Mouse (Mus musculus): Measurements from ENCODE around the gene Gm45234. TPM values are rescaled to one million over a fixed set of nuclear protein-coding genes. Genes with fewer than 3 reads are reported as not detected.

The Gm45234 gene
- polyA plus RNA-seq, 1 experiment from 2014 or later: not detected

GRCm38 (mm10) chr6:124718703-124719102 is 37.1 kb downstream of the Gm45234 start:
- peak overlapping the region; percentile 88 for H3K27ac ChIP-seq (ENCODE audit: low read length)
- peak; percentile 83 for ATAC-seq (ENCODE audit: insufficient number of reproducible peaks, insufficient read depth, low FRiP score, low read depth)
- 63% methylated on average over 16 of the region's 16 CpGs for WGBS
- H3K9ac ChIP-seq (replicated peaks; ENCODE audit: low read depth, low read length): peak overlapping the region; percentile 50
- H3K4me2 ChIP-seq (replicated peaks; ENCODE audit: low read depth, low read length): peak overlapping the region; percentile 40
- H3K4me3 ChIP-seq (ENCODE audit: low read depth, low read length): peak overlapping the region; percentile 36
- H3K4me1 ChIP-seq (ENCODE audit: control insufficient read depth, insufficient read depth, low read length): 0 out of 2 replicates have a peak, but pooled peaks cover 9% of the 10 kb centered on the region
- H3K27me3 ChIP-seq (ENCODE audit: control insufficient read depth, insufficient read depth, low read length): no peaks in the 10 kb centered on the region
- peaks cover 30% of the 10 kb centered on the region for H3K36me3 ChIP-seq (ENCODE audit: control insufficient read depth, insufficient read depth, low read length)
- H3K9me3 ChIP-seq (ENCODE audit: control insufficient read depth, low read depth, low read length): no peaks in the 10 kb centered on the region

GRCm38 (mm10) chr6:124717968-124718367 is 37.9 kb downstream of the Gm45234 start:
- Histone ChIP-seq H3K4me2 (replicated peaks; ENCODE audit: low read depth, low read length) (peak overlapping the region; percentile 44), H3K4me3 (ENCODE audit: low read depth, low read length) (peak overlapping the region; percentile 36), H3K9me3 (ENCODE audit: control insufficient read depth, low read depth, low read length) (no peaks in the 10 kb centered on the region), H3K9ac (replicated peaks; ENCODE audit: low read depth, low read length) (peak overlapping the region; percentile 50), H3K27me3 (ENCODE audit: control insufficient read depth, insufficient read depth, low read length) (no peaks in the 10 kb centered on the region), H3K27ac (ENCODE audit: low read length) (peak overlapping the region; percentile 83), H3K4me1 (ENCODE audit: control insufficient read depth, insufficient read depth, low read length) (peaks cover 14% of the 10 kb centered on the region; the same call in 1 of the 2 replicates), H3K36me3 (ENCODE audit: control insufficient read depth, insufficient read depth, low read length) (peaks cover 30% of the 10 kb centered on the region)
- WGBS: 61% methylated on average over 13 of the region's 13 CpGs
- ATAC-seq (ENCODE audit: insufficient number of reproducible peaks, insufficient read depth, low FRiP score, low read depth): no peak

- Histone ChIP-seq H3K36me3 (ENCODE audit: control insufficient read depth, insufficient read depth, low read length) (peaks cover 30% of the 10 kb centered on the region), H3K4me2 (replicated peaks; ENCODE audit: low read depth, low read length) (peak overlapping the region; percentile 44), H3K4me1 (ENCODE audit: control insufficient read depth, insufficient read depth, low read length) (peaks cover 17% of the 10 kb centered on the region; the same call in 1 of the 2 replicates), H3K27me3 (ENCODE audit: control insufficient read depth, insufficient read depth, low read length) (no peaks in the 10 kb centered on the region), H3K27ac (ENCODE audit: low read length) (peak overlapping the region; percentile 35), H3K9me3 (ENCODE audit: control insufficient read depth, low read depth, low read length) (no peaks in the 10 kb centered on the region), H3K4me3 (ENCODE audit: low read depth, low read length) (peak overlapping the region; percentile 36), H3K9ac (replicated peaks; ENCODE audit: low read depth, low read length) (no peak overlapping the region)
- 63% methylated on average over 20 of the region's 20 CpGs for WGBS
- no peak for ATAC-seq (ENCODE audit: insufficient number of reproducible peaks, insufficient read depth, low FRiP score, low read depth)
Measured at GRCm38 (mm10) chr6:124716864-124717490, 38.8 kb downstream of the Gm45234 start.

- peak overlapping the region; percentile 93 for H3K9ac ChIP-seq (replicated peaks; ENCODE audit: low read depth, low read length)
- H3K27me3 ChIP-seq (ENCODE audit: control insufficient read depth, insufficient read depth, low read length): no peaks in the 10 kb centered on the region
- H3K4me2 ChIP-seq (replicated peaks; ENCODE audit: low read depth, low read length): peak overlapping the region; percentile 90
- peak overlapping the region; percentile 97 for H3K4me3 ChIP-seq (ENCODE audit: low read depth, low read length)
- H3K9me3 ChIP-seq (ENCODE audit: control insufficient read depth, low read depth, low read length): no peaks in the 10 kb centered on the region
- H3K36me3 ChIP-seq (ENCODE audit: control insufficient read depth, insufficient read depth, low read length): peaks cover 37% of the 10 kb centered on the region
- 13% methylated on average over 11 of the region's 11 CpGs for WGBS
- ATAC-seq (ENCODE audit: insufficient number of reproducible peaks, insufficient read depth, low FRiP score, low read depth): no peak
- H3K4me1 ChIP-seq (ENCODE audit: control insufficient read depth, insufficient read depth, low read length): peaks cover 23% of the 10 kb centered on the region
- peak overlapping the region; percentile 85; the same call in 1 of the 2 replicates for H3K27ac ChIP-seq (ENCODE audit: low read length)
Measured at GRCm38 (mm10) chr6:124712918-124713317, 42.9 kb downstream of the Gm45234 start.

GRCm38 (mm10) chr6:124711824-124712782 is 43.7 kb downstream of the Gm45234 start, which contains the start of the genes Emg1 and Phb2:
Gene Emg1, minus strand, starts transcription at chr6:124712178.
Gene Phb2, plus strand, starts transcription at chr6:124712336.
- WGBS: under 1% methylated on average over 76 of the region's 76 CpGs
- Histone ChIP-seq H3K9me3 (ENCODE audit: control insufficient read depth, low read depth, low read length) (no peaks in the 10 kb centered on the region), H3K4me1 (ENCODE audit: control insufficient read depth, insufficient read depth, low read length) (peaks cover 23% of the 10 kb centered on the region), H3K4me2 (replicated peaks; ENCODE audit: low read depth, low read length) (peak within 1 kb of the TSS; percentile 90), H3K36me3 (ENCODE audit: control insufficient read depth, insufficient read depth, low read length) (peaks cover 38% of the 10 kb centered on the region), H3K9ac (replicated peaks; ENCODE audit: low read depth, low read length) (peak within 1 kb of the TSS; percentile 93), H3K27ac (ENCODE audit: low read length) (peak within 1 kb of the TSS; percentile 85), H3K27me3 (ENCODE audit: control insufficient read depth, insufficient read depth, low read length) (no peaks in the 10 kb centered on the region), H3K4me3 (ENCODE audit: low read depth, low read length) (peak within 1 kb of the TSS; percentile 97)
- ATAC-seq (ENCODE audit: insufficient number of reproducible peaks, insufficient read depth, low FRiP score, low read depth): peak; percentile 96

- WGBS: 86% methylated on average over 10 of the region's 10 CpGs
- H3K36me3 ChIP-seq (ENCODE audit: control insufficient read depth, insufficient read depth, low read length): peaks cover 31% of the 10 kb centered on the region
- no peak overlapping the region for H3K27ac ChIP-seq (ENCODE audit: low read length)
- H3K4me1 ChIP-seq (ENCODE audit: control insufficient read depth, insufficient read depth, low read length): peaks cover 13% of the 10 kb centered on the region
- H3K9ac ChIP-seq (replicated peaks; ENCODE audit: low read depth, low read length): no peak overlapping the region
- H3K27me3 ChIP-seq (ENCODE audit: control insufficient read depth, insufficient read depth, low read length): no peaks in the 10 kb centered on the region
- H3K4me2 ChIP-seq (replicated peaks; ENCODE audit: low read depth, low read length): no peak overlapping the region
- H3K9me3 ChIP-seq (ENCODE audit: control insufficient read depth, low read depth, low read length): no peaks in the 10 kb centered on the region
- no peak for ATAC-seq (ENCODE audit: insufficient number of reproducible peaks, insufficient read depth, low FRiP score, low read depth)
- H3K4me3 ChIP-seq (ENCODE audit: low read depth, low read length): no peak overlapping the region
Measured at GRCm38 (mm10) chr6:124708289-124708889, 47.4 kb downstream of the Gm45234 start.

- H3K36me3 ChIP-seq (ENCODE audit: control insufficient read depth, insufficient read depth, low read length): peaks cover 52% of the 10 kb centered on the region
- no peak overlapping the region for H3K4me3 ChIP-seq (ENCODE audit: low read depth, low read length)
- no peak overlapping the region for H3K9ac ChIP-seq (replicated peaks; ENCODE audit: low read depth, low read length)
- H3K4me2 ChIP-seq (replicated peaks; ENCODE audit: low read depth, low read length): no peak overlapping the region
- 85% methylated on average over 5 of the region's 5 CpGs for WGBS
- no peaks in the 10 kb centered on the region for H3K27me3 ChIP-seq (ENCODE audit: control insufficient read depth, insufficient read depth, low read length)
- no peak overlapping the region for H3K27ac ChIP-seq (ENCODE audit: low read length)
- H3K9me3 ChIP-seq (ENCODE audit: control insufficient read depth, low read depth, low read length): no peaks in the 10 kb centered on the region
- peaks cover 8% of the 10 kb centered on the region for H3K4me1 ChIP-seq (ENCODE audit: control insufficient read depth, insufficient read depth, low read length)
- ATAC-seq (ENCODE audit: insufficient number of reproducible peaks, insufficient read depth, low FRiP score, low read depth): no peak
Measured at GRCm38 (mm10) chr6:124706061-124706627, 49.7 kb downstream of the Gm45234 start.

GRCm38 (mm10) chr6:124704417-124704816 is 51.4 kb downstream of the Gm45234 start:
- Histone ChIP-seq H3K9ac (replicated peaks; ENCODE audit: low read depth, low read length) (no peak overlapping the region), H3K9me3 (ENCODE audit: control insufficient read depth, low read depth, low read length) (no peaks in the 10 kb centered on the region), H3K4me1 (ENCODE audit: control insufficient read depth, insufficient read depth, low read length) (no peaks in the 10 kb centered on the region), H3K4me3 (ENCODE audit: low read depth, low read length) (no peak overlapping the region), H3K27me3 (ENCODE audit: control insufficient read depth, insufficient read depth, low read length) (no peaks in the 10 kb centered on the region), H3K27ac (ENCODE audit: low read length) (no peak overlapping the region), H3K4me2 (replicated peaks; ENCODE audit: low read depth, low read length) (no peak overlapping the region), H3K36me3 (ENCODE audit: control insufficient read depth, insufficient read depth, low read length) (peaks cover 66% of the 10 kb centered on the region)
- 88% methylated on average over 2 of the region's 2 CpGs for WGBS
- no peak for ATAC-seq (ENCODE audit: insufficient number of reproducible peaks, insufficient read depth, low FRiP score, low read depth)

Data from stomach, embryonic 14.5 days (tissue).